Mouse (Mus musculus): ENCODE results near the gene Gm38431. TPM values are rescaled to one million over a fixed set of nuclear protein-coding genes. Genes with fewer than 3 reads are reported as not detected.
"Not testable (repeated sequence)": the region's sequence is repeated elsewhere in the genome, so short reads cannot be mapped to it uniquely, and the experiment has no call there.

The Gm38431 gene
- polyA plus RNA-seq, 1 experiment from 2014 or later: 2.0 TPM

GRCm38 (mm10) chr9:21073044-21073840, 18.6 kb downstream of the Gm38431 start, which contains the start of the genes Gm49373 and Fdx1l:
Gm49373 (minus strand) TSS chr9:21073096.
Fdx1l (minus strand) TSS chr9:21073614.
- Histone ChIP-seq H3K9me3 (ENCODE audit: control insufficient read depth, low read length) (no peaks in the 10 kb centered on the region), H3K9ac (replicated peaks; ENCODE audit: low read length) (peak within 1 kb of the TSS; percentile 85), H3K36me3 (ENCODE audit: control insufficient read depth, insufficient read depth, low read length) (peaks cover 35% of the 10 kb centered on the region), H3K4me2 (ENCODE audit: low read length) (peak within 1 kb of the TSS; percentile 93), H3K27me3 (ENCODE audit: control insufficient read depth, insufficient read depth, low read length) (no peaks in the 10 kb centered on the region), H3K27ac (replicated peaks; ENCODE audit: low read depth, low read length) (peak within 1 kb of the TSS; percentile 60), H3K4me1 (ENCODE audit: control insufficient read depth, insufficient read depth, low read length) (peaks cover 8% of the 10 kb centered on the region; the same call in 1 of the 2 replicates), H3K4me3 (replicated peaks; ENCODE audit: low read depth, low read length) (peak within 1 kb of the TSS; percentile 86)
- DNase-seq: peak; percentile 95
- 3% methylated on average over 58 of the region's 58 CpGs for WGBS
- ATAC-seq (ENCODE audit: low FRiP score, low TSS enrichment): peak; percentile 94

GRCm38 (mm10) chr9:21072641-21073040, 19.2 kb downstream of the Gm38431 start:
- Histone ChIP-seq H3K9me3 (ENCODE audit: control insufficient read depth, low read length) (no peaks in the 10 kb centered on the region), H3K36me3 (ENCODE audit: control insufficient read depth, insufficient read depth, low read length) (peaks cover 34% of the 10 kb centered on the region), H3K9ac (replicated peaks; ENCODE audit: low read length) (peak overlapping the region; percentile 85), H3K27ac (replicated peaks; ENCODE audit: low read depth, low read length) (no peak overlapping the region; the same call in 1 of the 2 replicates), H3K27me3 (ENCODE audit: control insufficient read depth, insufficient read depth, low read length) (no peaks in the 10 kb centered on the region), H3K4me1 (ENCODE audit: control insufficient read depth, insufficient read depth, low read length) (peaks cover 8% of the 10 kb centered on the region; the same call in 1 of the 2 replicates), H3K4me3 (replicated peaks; ENCODE audit: low read depth, low read length) (peak overlapping the region; percentile 86), H3K4me2 (ENCODE audit: low read length) (peak overlapping the region; percentile 93)
- DNase-seq: no peak
- WGBS: 22% methylated on average over 4 of the region's 4 CpGs
- ATAC-seq (ENCODE audit: low FRiP score, low TSS enrichment): no peak

- Histone ChIP-seq H3K27ac (replicated peaks; ENCODE audit: low read depth, low read length) (no peak within 1 kb of the TSS), H3K36me3 (ENCODE audit: control insufficient read depth, insufficient read depth, low read length) (peaks cover 46% of the 10 kb centered on the region), H3K9ac (replicated peaks; ENCODE audit: low read length) (no peak within 1 kb of the TSS), H3K4me1 (ENCODE audit: control insufficient read depth, insufficient read depth, low read length) (peaks cover 1% of the 10 kb centered on the region; the same call in 1 of the 2 replicates), H3K4me3 (replicated peaks; ENCODE audit: low read depth, low read length) (no peak within 1 kb of the TSS), H3K9me3 (ENCODE audit: control insufficient read depth, low read length) (no peaks in the 10 kb centered on the region), H3K27me3 (ENCODE audit: control insufficient read depth, insufficient read depth, low read length) (no peaks in the 10 kb centered on the region), H3K4me2 (ENCODE audit: low read length) (no peak within 1 kb of the TSS)
- 85% methylated on average over 27 of the region's 27 CpGs for WGBS
- no peak for ATAC-seq (ENCODE audit: low FRiP score, low TSS enrichment)
- no peak for DNase-seq
Measured at GRCm38 (mm10) chr9:21067006-21067684, 24.7 kb downstream of the Gm38431 start, which contains the start of gene Zglp1. Zglp1 (minus strand) TSS chr9:21067093.

GRCm38 (mm10) chr9:21062928-21063327, 28.9 kb downstream of the Gm38431 start:
- Histone ChIP-seq H3K9ac (replicated peaks; ENCODE audit: low read length) (no peak overlapping the region), H3K4me3 (replicated peaks; ENCODE audit: low read depth, low read length) (no peak overlapping the region), H3K36me3 (ENCODE audit: control insufficient read depth, insufficient read depth, low read length) (peaks cover 48% of the 10 kb centered on the region), H3K9me3 (ENCODE audit: control insufficient read depth, low read length) (no peaks in the 10 kb centered on the region), H3K4me1 (ENCODE audit: control insufficient read depth, insufficient read depth, low read length) (no peaks in the 10 kb centered on the region), H3K4me2 (ENCODE audit: low read length) (no peak overlapping the region), H3K27ac (replicated peaks; ENCODE audit: low read depth, low read length) (no peak overlapping the region), H3K27me3 (ENCODE audit: control insufficient read depth, insufficient read depth, low read length) (no peaks in the 10 kb centered on the region)
- ATAC-seq (ENCODE audit: low FRiP score, low TSS enrichment) (no peak), DNase-seq (no peak)
- WGBS: 92% methylated on average over 2 of the region's 2 CpGs

- DNase-seq (no peak), ATAC-seq (ENCODE audit: low FRiP score, low TSS enrichment) (no peak)
- no peak overlapping the region for H3K9ac ChIP-seq (replicated peaks; ENCODE audit: low read length)
- no peak overlapping the region for H3K4me3 ChIP-seq (replicated peaks; ENCODE audit: low read depth, low read length)
- WGBS: 70% methylated on average over 10 of the region's 10 CpGs
- H3K4me2 ChIP-seq (ENCODE audit: low read length): no peak overlapping the region
- no peaks in the 10 kb centered on the region for H3K27me3 ChIP-seq (ENCODE audit: control insufficient read depth, insufficient read depth, low read length)
- H3K36me3 ChIP-seq (ENCODE audit: control insufficient read depth, insufficient read depth, low read length): no peaks in the 10 kb centered on the region
- H3K9me3 ChIP-seq (ENCODE audit: control insufficient read depth, low read length): no peaks in the 10 kb centered on the region
- no peaks in the 10 kb centered on the region for H3K4me1 ChIP-seq (ENCODE audit: control insufficient read depth, insufficient read depth, low read length)
- H3K27ac ChIP-seq (replicated peaks; ENCODE audit: low read depth, low read length): no peak overlapping the region
Measured at GRCm38 (mm10) chr9:21051578-21051977, 40.2 kb downstream of the Gm38431 start.

GRCm38 (mm10) chr9:21045235-21045634, 46.6 kb downstream of the Gm38431 start:
- Histone ChIP-seq H3K9me3 (ENCODE audit: control insufficient read depth, low read length) (no peaks in the 10 kb centered on the region), H3K27me3 (ENCODE audit: control insufficient read depth, insufficient read depth, low read length) (peaks cover 2% of the 10 kb centered on the region; the same call in 1 of the 2 replicates), H3K4me2 (ENCODE audit: low read length) (no peak overlapping the region), H3K36me3 (ENCODE audit: control insufficient read depth, insufficient read depth, low read length) (no peaks in the 10 kb centered on the region), H3K9ac (replicated peaks; ENCODE audit: low read length) (no peak overlapping the region), H3K4me1 (ENCODE audit: control insufficient read depth, insufficient read depth, low read length) (no peaks in the 10 kb centered on the region), H3K27ac (replicated peaks; ENCODE audit: low read depth, low read length) (no peak overlapping the region), H3K4me3 (replicated peaks; ENCODE audit: low read depth, low read length) (no peak overlapping the region)
- 80% methylated on average over 3 of the region's 3 CpGs for WGBS
- no peak for ATAC-seq (ENCODE audit: low FRiP score, low TSS enrichment)
- no peak for DNase-seq

GRCm38 (mm10) chr9:21044785-21045184, 47.0 kb downstream of the Gm38431 start:
- 53% methylated on average over 1 of the region's 1 CpGs for WGBS
- not testable (repeated sequence) for H3K27ac ChIP-seq (replicated peaks; ENCODE audit: low read depth, low read length); H3K36me3 ChIP-seq (ENCODE audit: control insufficient read depth, insufficient read depth, low read length); DNase-seq; H3K4me3 ChIP-seq (replicated peaks; ENCODE audit: low read depth, low read length); H3K27me3 ChIP-seq (ENCODE audit: control insufficient read depth, insufficient read depth, low read length); H3K9ac ChIP-seq (replicated peaks; ENCODE audit: low read length); H3K4me2 ChIP-seq (ENCODE audit: low read length); H3K4me1 ChIP-seq (ENCODE audit: control insufficient read depth, insufficient read depth, low read length); ATAC-seq (ENCODE audit: low FRiP score, low TSS enrichment); H3K9me3 ChIP-seq (ENCODE audit: control insufficient read depth, low read length)

GRCm38 (mm10) chr9:21043563-21043962, 48.2 kb downstream of the Gm38431 start:
- H3K9me3 ChIP-seq (ENCODE audit: control insufficient read depth, low read length): no peaks in the 10 kb centered on the region
- 82% methylated on average over 4 of the region's 4 CpGs for WGBS
- peaks cover 18% of the 10 kb centered on the region for H3K27me3 ChIP-seq (ENCODE audit: control insufficient read depth, insufficient read depth, low read length)
- no peak for DNase-seq
- ATAC-seq (ENCODE audit: low FRiP score, low TSS enrichment): no peak
- H3K9ac ChIP-seq (replicated peaks; ENCODE audit: low read length): no peak overlapping the region
- no peaks in the 10 kb centered on the region for H3K4me1 ChIP-seq (ENCODE audit: control insufficient read depth, insufficient read depth, low read length)
- no peak overlapping the region for H3K4me2 ChIP-seq (ENCODE audit: low read length)
- H3K36me3 ChIP-seq (ENCODE audit: control insufficient read depth, insufficient read depth, low read length): no peaks in the 10 kb centered on the region
- H3K27ac ChIP-seq (replicated peaks; ENCODE audit: low read depth, low read length): no peak overlapping the region
- no peak overlapping the region for H3K4me3 ChIP-seq (replicated peaks; ENCODE audit: low read depth, low read length)
